Mouse (Mus musculus) forebrain, embryonic 11.5 days (tissue): ENCODE results near the gene Cflar. TPM values are rescaled to one million over a fixed set of nuclear protein-coding genes. Genes with fewer than 3 reads are reported as not detected.

Experiments used
- ATAC-seq: fragments of 200-750 bp; cut with Nextera tagmentation; replicated peaks from 2 replicates; pipeline ENCODE4 v1.8.0; 2017; ENCODE audit warnings: moderate TSS enrichment; ENCODE audit not compliant: low FRiP score
- DNase-seq: peaks from one replicate; pipeline ENCODE4 v3.0.0-alpha.2; 2017; ENCODE audit warnings: low spot score
- H3K27ac ChIP-seq: fragments of 300-500 bp; sonication (generic); 2 replicates; pipeline ENCODE4 v1.5.1; 2014; ENCODE audit warnings: low read depth, low read length
- H3K27me3 ChIP-seq: fragments of 300-500 bp; sonication (generic); 2 replicates; pipeline ENCODE4 v1.6.1; 2014; ENCODE audit warnings: mild to moderate bottlenecking, low read length, mixed read lengths; ENCODE audit not compliant: control insufficient read depth, insufficient read depth
- H3K36me3 ChIP-seq: fragments of 300-500 bp; sonication (generic); 2 replicates; pipeline ENCODE4 v1.6.1; 2014; ENCODE audit warnings: mild to moderate bottlenecking, low read length, moderate library complexity, mixed read lengths; ENCODE audit not compliant: control insufficient read depth, insufficient read depth
- H3K4me1 ChIP-seq: fragments of 300-500 bp; sonication (generic); replicated peaks from 2 replicates; pipeline ENCODE4 v1.6.1; 2014; ENCODE audit warnings: low read length, mixed read lengths; ENCODE audit not compliant: control insufficient read depth, insufficient read depth
- H3K4me2 ChIP-seq: fragments of 300-500 bp; sonication (generic); 2 replicates; pipeline ENCODE4 v1.6.1; 2014; ENCODE audit warnings: low read depth, mild to moderate bottlenecking, low read length, moderate library complexity, mixed read lengths; ENCODE audit not compliant: severe bottlenecking
- H3K4me3 ChIP-seq: fragments of 300-500 bp; sonication (generic); 2 replicates; pipeline ENCODE4 v1.5.1; 2014; ENCODE audit warnings: low read depth, low read length
- H3K9ac ChIP-seq: fragments of 300-500 bp; sonication (generic); 2 replicates; pipeline ENCODE4 v1.6.1; 2014; ENCODE audit warnings: low read length
- H3K9me3 ChIP-seq: fragments of 300-500 bp; sonication (generic); 2 replicates; pipeline ENCODE4 v1.6.1; 2016; ENCODE audit warnings: low read length, mixed read lengths; ENCODE audit not compliant: control insufficient read depth
- WGBS: fragments of 180-500 bp; shearing (Covaris S2); extraction: QIAGEN DNeasy Blood & Tissue Kit; methylation state at CpG from one replicate; pipeline ENCODE4 v1.1.7; 2014; 5-methylcytosine and 5-hydroxymethylcytosine counted together
- polyA plus RNA-seq: library from polyadenylated mRNA; unstranded; fragments of >200 nt; fragmentation: Nextera tagmentation; extraction: Ambion mirVana; gene quantifications from 2 replicates; pipeline ENCODE4 v1.2.1, GENCODE M21; 2014

The Cflar gene
- polyA plus RNA-seq, 1 experiment from 2014 or later, result 21.3 TPM

GRCm38 (mm10) chr1:58723809-58724405 is 12.6 kb downstream of the Cflar start:
- Histone ChIP-seq H3K36me3 (no peaks in the 10 kb centered on the region), H3K4me2 (no peak overlapping the region), H3K4me3 (no peak overlapping the region), H3K9ac (no peak overlapping the region), H3K9me3 (no peaks in the 10 kb centered on the region), H3K27me3 (no peaks in the 10 kb centered on the region), H3K4me1 (no peaks in the 10 kb centered on the region), H3K27ac (no peak overlapping the region)
- no peak for ATAC-seq
- DNase-seq, result no peak
- 58% methylated on average over 7 of the region's 7 CpGs for WGBS

DNA sequence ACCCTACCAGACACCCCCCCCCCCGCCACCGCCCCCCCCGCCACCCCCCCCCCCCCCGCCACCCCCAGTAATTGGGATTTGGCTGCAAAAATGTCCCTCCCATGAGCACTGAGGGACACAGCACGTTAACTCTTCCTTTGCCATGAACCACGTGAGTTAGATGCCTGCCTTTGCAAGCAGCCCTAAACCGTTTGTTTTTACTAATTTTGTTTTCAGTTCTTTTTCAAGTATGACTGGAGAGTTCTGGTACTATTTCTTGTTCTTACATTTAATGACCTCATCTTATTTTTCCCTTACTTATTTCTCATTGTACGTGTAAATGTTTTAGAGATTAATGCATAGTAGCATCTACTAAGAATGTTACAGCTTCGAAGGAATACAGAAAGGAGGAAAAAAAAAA is 13.2 kb downstream of the Cflar start:
- H3K27ac ChIP-seq, result no peak overlapping the region
- H3K9ac ChIP-seq, result no peak overlapping the region
- 60% methylated on average over 6 of the region's 9 CpGs for WGBS
- no peak for DNase-seq
- H3K36me3 ChIP-seq, result no peaks in the 10 kb centered on the region
- no peak for ATAC-seq
- H3K4me1 ChIP-seq, result no peaks in the 10 kb centered on the region
- no peak overlapping the region for H3K4me2 ChIP-seq
- no peak overlapping the region for H3K4me3 ChIP-seq
- no peaks in the 10 kb centered on the region for H3K27me3 ChIP-seq
- H3K9me3 ChIP-seq, result no peaks in the 10 kb centered on the region

DNA sequence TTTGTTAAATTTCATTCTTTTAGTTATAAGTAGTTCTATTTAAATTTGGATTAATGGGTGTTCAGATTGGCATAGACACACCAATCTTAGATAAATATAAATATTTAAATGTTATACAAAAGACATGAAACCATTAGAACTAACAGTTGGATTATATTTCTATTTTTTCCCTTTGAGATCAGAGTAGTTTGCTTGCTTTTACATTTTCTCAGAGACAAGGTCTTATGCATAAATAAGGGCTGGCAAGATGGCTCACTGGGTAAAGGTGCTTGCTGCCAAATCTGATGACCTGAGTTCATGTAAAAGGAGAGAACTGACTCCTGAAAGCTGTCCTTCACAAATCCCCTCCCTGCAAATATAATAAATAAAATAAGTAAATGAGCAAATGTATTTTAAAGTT is 13.8 kb downstream of the Cflar start:
- Histone ChIP-seq H3K27ac (no peak overlapping the region), H3K9me3 (no peaks in the 10 kb centered on the region), H3K36me3 (no peaks in the 10 kb centered on the region), H3K9ac (no peak overlapping the region), H3K4me1 (no peaks in the 10 kb centered on the region), H3K4me3 (no peak overlapping the region), H3K27me3 (no peaks in the 10 kb centered on the region), H3K4me2 (no peak overlapping the region)
- DNase-seq (no peak), ATAC-seq (no peak)

DNA sequence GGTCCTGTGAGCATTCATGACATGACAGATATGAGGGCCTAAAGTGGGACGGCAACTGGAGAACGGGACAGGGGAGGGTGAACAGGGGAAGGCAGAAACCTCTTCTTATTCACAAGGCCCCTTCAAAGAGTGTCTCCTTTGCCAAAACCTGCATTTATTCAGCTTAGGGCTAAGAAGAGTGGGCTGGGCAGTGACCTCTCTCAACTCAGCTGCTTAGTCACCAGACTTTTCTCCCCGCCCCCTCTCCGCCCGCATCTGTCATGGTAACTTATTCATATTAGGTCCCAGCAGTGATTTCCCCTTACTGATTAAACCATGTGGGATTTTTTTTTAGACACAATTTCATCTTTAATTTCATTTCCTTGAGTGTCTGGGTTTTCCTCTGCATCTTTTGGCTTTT is 14.5 kb downstream of the Cflar start:
- no peak overlapping the region for H3K4me2 ChIP-seq
- DNase-seq (no peak), ATAC-seq (no peak)
- no peaks in the 10 kb centered on the region for H3K27me3 ChIP-seq
- no peak overlapping the region for H3K9ac ChIP-seq
- H3K9me3 ChIP-seq, result no peaks in the 10 kb centered on the region
- 97% methylated on average over 5 of the region's 5 CpGs for WGBS
- H3K4me3 ChIP-seq, result no peak overlapping the region
- H3K27ac ChIP-seq, result no peak overlapping the region
- H3K36me3 ChIP-seq, result no peaks in the 10 kb centered on the region
- no peaks in the 10 kb centered on the region for H3K4me1 ChIP-seq

DNA sequence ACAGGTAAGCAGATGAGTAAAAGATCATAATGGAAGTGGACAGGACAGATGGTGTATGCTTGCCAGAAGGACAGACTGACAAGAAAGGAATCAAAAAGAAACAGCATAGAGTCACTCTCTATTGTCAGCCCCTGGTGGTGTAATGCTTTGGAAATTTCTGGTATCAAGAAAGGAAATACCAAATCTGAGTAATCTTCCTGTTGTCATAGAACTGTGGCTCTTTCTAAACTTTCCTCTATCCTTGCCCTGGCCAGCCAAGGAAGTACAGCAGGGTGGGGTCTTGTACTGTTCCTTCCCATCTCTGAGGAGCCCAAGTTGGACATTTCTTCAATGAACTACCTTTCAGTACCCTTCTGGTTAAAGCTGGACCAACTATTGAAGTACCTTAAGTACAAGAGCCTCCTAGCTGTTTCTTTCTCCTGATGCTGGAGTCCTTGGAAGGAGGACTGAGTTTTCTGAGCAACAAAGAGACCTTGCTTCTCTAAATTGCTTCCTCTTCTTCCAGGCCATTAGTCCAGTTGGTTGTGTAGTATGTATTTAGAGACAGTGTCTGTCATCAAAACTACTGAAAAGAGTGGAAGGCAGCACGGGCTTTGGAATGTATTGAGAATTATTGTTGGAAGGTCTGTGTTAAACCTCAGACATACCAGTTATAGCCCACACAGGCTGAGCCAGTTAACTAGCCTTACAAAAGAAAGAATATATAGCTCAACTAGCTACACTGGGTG is 15.9 kb downstream of the Cflar start:
- ATAC-seq (no peak), DNase-seq (no peak)
- WGBS, result 84% methylated on average over 1 of the region's 1 CpGs
- Histone ChIP-seq H3K4me3 (no peak overlapping the region), H3K9ac (no peak overlapping the region), H3K4me2 (no peak overlapping the region), H3K4me1 (no peaks in the 10 kb centered on the region), H3K27ac (no peak overlapping the region), H3K9me3 (no peaks in the 10 kb centered on the region), H3K36me3 (no peaks in the 10 kb centered on the region), H3K27me3 (no peaks in the 10 kb centered on the region)

DNA sequence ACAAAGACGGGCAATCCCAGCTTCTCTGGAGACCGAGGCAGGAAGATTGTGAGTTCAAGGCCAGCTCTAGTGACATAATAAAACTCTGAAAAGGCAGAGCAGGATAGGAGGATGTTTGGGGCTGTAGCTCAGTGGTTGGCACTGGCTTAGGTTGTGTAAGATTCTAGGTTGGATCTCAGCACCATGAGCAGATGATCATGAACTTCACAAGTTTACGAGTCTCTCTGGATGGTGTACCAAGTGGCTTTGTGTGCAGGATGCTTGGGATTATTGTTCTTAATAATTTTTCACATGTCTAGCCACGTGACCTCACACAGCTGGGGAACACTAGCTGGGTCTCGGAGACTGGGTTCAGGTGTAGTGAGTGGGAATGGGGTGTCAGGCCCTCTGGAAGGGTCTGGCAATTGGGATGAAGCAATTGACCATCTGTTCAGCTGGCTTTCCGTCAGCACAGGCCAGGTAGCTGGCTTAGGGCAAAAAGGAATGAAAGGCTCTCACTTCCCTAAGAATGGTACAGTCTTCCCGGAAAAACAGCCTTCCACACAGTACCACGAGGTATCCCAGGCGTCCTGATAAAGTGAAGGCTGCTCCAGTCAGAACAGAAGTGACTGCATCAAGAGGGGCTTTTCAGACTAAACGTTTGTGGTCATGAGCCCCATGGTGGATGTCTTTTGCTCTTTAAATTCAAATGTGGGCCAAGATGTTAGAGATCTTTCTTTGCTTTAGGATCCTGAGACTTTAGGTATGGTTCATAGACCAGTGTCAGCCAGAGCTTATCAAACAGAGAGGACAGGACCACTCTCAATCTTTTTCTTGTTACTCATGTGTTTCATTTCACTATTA is 16.7 kb downstream of the Cflar start:
- H3K4me3 ChIP-seq, result no peak overlapping the region
- no peaks in the 10 kb centered on the region for H3K27me3 ChIP-seq
- ATAC-seq, result no peak
- no peak overlapping the region for H3K27ac ChIP-seq
- no peaks in the 10 kb centered on the region for H3K4me1 ChIP-seq
- no peaks in the 10 kb centered on the region for H3K9me3 ChIP-seq
- H3K9ac ChIP-seq, result no peak overlapping the region
- H3K4me2 ChIP-seq, result no peak overlapping the region
- WGBS, result 89% methylated on average over 10 of the region's 10 CpGs
- no peaks in the 10 kb centered on the region for H3K36me3 ChIP-seq
- DNase-seq, result no peak

DNA sequence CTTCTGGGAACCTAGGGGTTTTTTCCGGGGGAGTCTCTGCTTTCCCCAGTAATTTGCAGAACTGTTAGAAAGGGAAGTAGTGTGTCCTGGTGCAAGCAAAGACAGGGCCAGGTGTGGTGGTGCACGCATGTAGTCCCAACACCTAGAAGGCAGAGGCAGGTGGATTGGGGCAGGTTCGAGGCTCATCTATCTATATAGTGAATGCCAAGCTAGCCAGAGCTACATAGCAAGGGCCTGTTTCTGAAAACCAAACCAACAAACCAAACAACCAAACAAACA is 17.2 kb downstream of the Cflar start:
- Histone ChIP-seq H3K4me2 (no peak overlapping the region), H3K9ac (no peak overlapping the region), H3K9me3 (no peaks in the 10 kb centered on the region), H3K36me3 (no peaks in the 10 kb centered on the region; the same call in 1 of the 2 replicates), H3K4me1 (no peaks in the 10 kb centered on the region), H3K4me3 (no peak overlapping the region), H3K27ac (no peak overlapping the region), H3K27me3 (no peaks in the 10 kb centered on the region)
- WGBS, result 92% methylated on average over 3 of the region's 3 CpGs
- DNase-seq (no peak), ATAC-seq (no peak)

DNA sequence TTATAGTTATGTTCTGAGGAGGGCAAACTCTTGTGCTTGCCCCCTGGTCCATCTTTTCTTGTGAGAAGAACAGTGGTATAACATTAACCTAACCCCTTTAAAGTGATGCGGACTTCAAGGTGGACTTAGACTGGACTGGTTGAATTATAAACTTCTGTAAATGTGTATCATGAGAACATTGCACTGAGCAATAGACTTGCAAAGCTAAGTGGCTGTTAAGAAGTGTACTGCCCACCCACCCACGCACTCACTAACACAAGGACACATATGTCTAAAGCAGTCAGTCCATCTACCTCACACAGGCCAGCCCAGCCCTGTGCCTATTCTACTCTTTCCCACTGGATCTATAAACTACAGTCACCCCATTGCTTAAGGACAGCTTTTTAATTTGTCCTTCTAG is 22.3 kb downstream of the Cflar start:
- Histone ChIP-seq H3K4me1 (no peaks in the 10 kb centered on the region), H3K27ac (no peak overlapping the region), H3K36me3 (no peaks in the 10 kb centered on the region; the same call in 1 of the 2 replicates), H3K27me3 (no peaks in the 10 kb centered on the region), H3K9ac (no peak overlapping the region), H3K9me3 (no peaks in the 10 kb centered on the region), H3K4me3 (no peak overlapping the region), H3K4me2 (no peak overlapping the region)
- DNase-seq, result no peak
- WGBS, result 86% methylated on average over 2 of the region's 2 CpGs
- no peak for ATAC-seq
